Mouse (Mus musculus) left cerebral cortex, adult 9 months (tissue): ENCODE measurements around the gene Gfra1.

Source experiments
- DNase-seq, 2 experiments: peaks; one replicate each; pipeline ENCODE4 v3.0.0; 2022; ENCODE audit warnings: low spot score in 2 of 2

The Gfra1 gene

GRCm38 (mm10) chr19:58251698-58252097 is 204.0 kb downstream of the Gfra1 start:
- no peak for DNase-seq

- peak in 1 of 2 experiments; percentile 8 for DNase-seq
Observed at GRCm38 (mm10) chr19:58251095-58251494, 204.6 kb downstream of the Gfra1 start.

GRCm38 (mm10) chr19:58250237-58250636 is 205.5 kb downstream of the Gfra1 start:
- DNase-seq, result peak in 1 of 2 experiments; percentile 7

- no peak for DNase-seq
Observed at GRCm38 (mm10) chr19:58244148-58244547, 211.6 kb downstream of the Gfra1 start.

- no peak for DNase-seq
Observed at GRCm38 (mm10) chr19:58243604-58244003, 212.1 kb downstream of the Gfra1 start.

GRCm38 (mm10) chr19:58238325-58238724 is 217.4 kb downstream of the Gfra1 start:
- no peak for DNase-seq

- DNase-seq, result no peak
Observed at GRCm38 (mm10) chr19:58227725-58228124, 228.0 kb downstream of the Gfra1 start.

GRCm38 (mm10) chr19:58226882-58227281 is 228.8 kb downstream of the Gfra1 start:
- no peak for DNase-seq

GRCm38 (mm10) chr19:58220061-58220831 is 235.5 kb downstream of the Gfra1 start:
- DNase-seq, result no peak

- DNase-seq, result no peak
Observed at GRCm38 (mm10) chr19:58217591-58217990, 238.1 kb downstream of the Gfra1 start.

GRCm38 (mm10) chr19:58206496-58207044 is 249.1 kb downstream of the Gfra1 start:
- no peak for DNase-seq

GRCm38 (mm10) chr19:58205470-58205869 is 250.2 kb downstream of the Gfra1 start:
- DNase-seq, result no peak

- DNase-seq, result no peak
Observed at GRCm38 (mm10) chr19:58202627-58203026, 253.1 kb downstream of the Gfra1 start.

GRCm38 (mm10) chr19:58199679-58200078 is 256.0 kb downstream of the Gfra1 start:
- no peak for DNase-seq

- no peak for DNase-seq
Observed at GRCm38 (mm10) chr19:58193733-58194456, 261.8 kb downstream of the Gfra1 start.

GRCm38 (mm10) chr19:58190947-58191346 is 264.8 kb downstream of the Gfra1 start:
- no peak for DNase-seq

- no peak for DNase-seq
Observed at GRCm38 (mm10) chr19:58186558-58186957, 269.2 kb downstream of the Gfra1 start.
